8 mouse cellular contexts compared by ENCODE assay signal in the genomic region with DNA sequence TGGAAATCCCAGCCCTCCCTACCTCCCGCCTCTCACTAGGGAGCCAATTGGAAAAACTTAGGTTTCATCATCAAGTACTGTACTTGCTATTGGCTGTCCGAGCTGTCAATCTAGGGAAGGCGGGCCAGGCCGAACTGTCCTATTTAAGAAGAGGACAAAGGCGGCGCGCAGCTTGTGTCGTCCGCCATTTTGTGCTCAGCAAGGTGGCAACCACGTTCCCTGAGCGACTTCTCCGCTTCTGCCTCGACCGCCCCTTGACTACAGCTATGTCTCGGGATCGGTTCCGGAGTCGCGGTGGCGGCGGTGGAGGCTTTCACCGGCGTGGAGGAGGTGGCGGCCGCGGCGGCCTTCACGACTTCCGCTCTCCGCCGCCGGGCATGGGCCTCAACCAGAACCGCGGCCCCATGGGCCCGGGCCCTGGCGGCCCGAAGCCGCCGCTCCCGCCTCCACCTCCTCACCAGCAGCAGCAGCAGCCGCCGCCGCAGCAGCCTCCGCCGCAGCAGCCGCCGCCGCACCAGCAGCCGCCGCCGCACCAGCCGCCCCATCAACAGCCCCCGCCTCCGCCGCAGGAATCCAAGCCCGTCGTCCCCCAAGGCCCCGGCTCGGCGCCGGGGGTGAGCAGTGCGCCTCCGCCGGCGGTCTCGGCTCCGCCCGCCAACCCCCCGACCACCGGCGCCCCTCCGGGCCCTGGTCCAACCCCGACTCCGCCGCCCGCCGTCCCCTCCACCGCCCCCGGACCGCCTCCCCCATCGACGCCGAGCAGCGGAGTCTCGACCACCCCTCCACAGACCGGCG. TPM values are rescaled to one million over a fixed set of nuclear protein-coding genes. Genes with fewer than 3 reads are reported as not detected.
A peak's percentile ranks its signal among the peaks of the same experiment; 100 is the strongest.
DNase-seq lines count a peak whose midpoint lies in the region; ATAC-seq and TF ChIP-seq lines count a peak whose summit lies in the region.

Gene Sfpq, plus strand, starts transcription at position 174 of the 795 bp plus-strand sequence.

- peak; percentile 100 for DNase-seq in 416B (ENCODE audit: low read depth)
- DNase-seq in heart, adult 8-10 months (ENCODE audit: low spot score) = peak; percentile 100
- peak; percentile 100 for DNase-seq in kidney, adult 9 months
- DNase-seq in limb, embryonic 14.5 days (ENCODE audit: low spot score) = peak; percentile 99
- DNase-seq in midbrain, postnatal 0 days (ENCODE audit: low spot score) = peak; percentile 99
- DNase-seq in spleen, postnatal 14 days (ENCODE audit: low spot score in 2 of 2) = peak; percentile 98 to 100

- peak within 1 kb of the TSS; percentile 99 for H3K4me3 ChIP-seq in bone marrow, adult 2 months (replicated peaks; ENCODE audit: control insufficient read depth, low read depth, low read length)
- peak within 1 kb of the TSS; percentile 74 for H3K4me3 ChIP-seq in embryonic facial prominence, embryonic 15.5 days (replicated peaks)
- peak within 1 kb of the TSS; percentile 100 for H3K4me3 ChIP-seq in limb, embryonic 14.5 days (replicated peaks; ENCODE audit: low read length)
- peak within 1 kb of the TSS; percentile 97 for H3K4me3 ChIP-seq in midbrain, postnatal 0 days (ENCODE audit: low read depth, low read length)

- H3K9ac ChIP-seq in embryonic facial prominence, embryonic 15.5 days = peak within 1 kb of the TSS; percentile 99
- peak within 1 kb of the TSS; percentile 100 for H3K9ac ChIP-seq in limb, embryonic 14.5 days (ENCODE audit: low read depth, low read length, severe bottlenecking)
- H3K9ac ChIP-seq in midbrain, postnatal 0 days (replicated peaks; ENCODE audit: low read length, poor library complexity, severe bottlenecking) = peak within 1 kb of the TSS; percentile 100

- H3K9me3 ChIP-seq in embryonic facial prominence, embryonic 15.5 days (replicated peaks) = no peaks in the 10 kb centered on the region
- no peaks in the 10 kb centered on the region for H3K9me3 ChIP-seq in limb, embryonic 14.5 days (ENCODE audit: control insufficient read depth, low read length)
- no peaks in the 10 kb centered on the region for H3K9me3 ChIP-seq in midbrain, postnatal 0 days (ENCODE audit: low read length)

- under 1% methylated on average over 67 of the region's 87 CpGs for WGBS in bone marrow, adult 2 months
- under 1% methylated on average over 83 of the region's 87 CpGs for WGBS in embryonic facial prominence, embryonic 15.5 days
- WGBS in limb, embryonic 14.5 days = under 1% methylated on average over 51 of the region's 87 CpGs
- WGBS in midbrain, postnatal 0 days = under 1% methylated on average over 67 of the region's 87 CpGs

- no peaks in the 10 kb centered on the region for H3K27me3 ChIP-seq in embryonic facial prominence, embryonic 15.5 days
- H3K27me3 ChIP-seq in limb, embryonic 14.5 days (ENCODE audit: control insufficient read depth, insufficient read depth, low read length) = no peaks in the 10 kb centered on the region
- no peaks in the 10 kb centered on the region for H3K27me3 ChIP-seq in midbrain, postnatal 0 days (ENCODE audit: insufficient read depth, low read length)

- H3K4me1 ChIP-seq in bone marrow, adult 2 months (ENCODE audit: control insufficient read depth, insufficient read depth, low read length) = no peaks in the 10 kb centered on the region
- peaks cover 24% of the 10 kb centered on the region for H3K4me1 ChIP-seq in embryonic facial prominence, embryonic 15.5 days
- peaks cover 17% of the 10 kb centered on the region for H3K4me1 ChIP-seq in limb, embryonic 14.5 days (ENCODE audit: control insufficient read depth, insufficient read depth, low read length)
- H3K4me1 ChIP-seq in midbrain, postnatal 0 days (ENCODE audit: insufficient read depth, low read length) = peaks cover 3% of the 10 kb centered on the region; the same call in 1 of the 2 replicates

- peak within 1 kb of the TSS; percentile 76 for H3K4me2 ChIP-seq in embryonic facial prominence, embryonic 15.5 days (replicated peaks)
- H3K4me2 ChIP-seq in limb, embryonic 14.5 days (replicated peaks; ENCODE audit: low read depth, low read length, severe bottlenecking) = peak within 1 kb of the TSS; percentile 88
- peak within 1 kb of the TSS; percentile 88 for H3K4me2 ChIP-seq in midbrain, postnatal 0 days (ENCODE audit: low read depth, low read length, poor library complexity, severe bottlenecking)

- TF ChIP-seq POLR2A in bone marrow, adult 2 months (IDR thresholded peaks at IDR 0.05; ENCODE audit: borderline replicate concordance, control insufficient read depth, low read depth, low read length) = peak; percentile 98
- TF ChIP-seq POLR2A in limb, embryonic 14.5 days (IDR thresholded peaks at IDR 0.05; ENCODE audit: borderline replicate concordance, extremely low read depth, insufficient read depth, insufficient read length) = peak; percentile 96; the same call in 1 of the 2 replicates

- H3K36me3 ChIP-seq in embryonic facial prominence, embryonic 15.5 days = peaks cover 25% of the 10 kb centered on the region
- H3K36me3 ChIP-seq in limb, embryonic 14.5 days (ENCODE audit: control insufficient read depth, insufficient read depth, low read length) = peaks cover 42% of the 10 kb centered on the region
- peaks cover under 1% of the 10 kb centered on the region; the same call in 1 of the 2 replicates for H3K36me3 ChIP-seq in midbrain, postnatal 0 days (ENCODE audit: insufficient read depth, low read length)

- H3K27ac ChIP-seq in bone marrow, adult 2 months (ENCODE audit: control insufficient read depth, insufficient read depth, low read depth, low read length, poor library complexity) = peak within 1 kb of the TSS; percentile 98
- peak within 1 kb of the TSS; percentile 99 for H3K27ac ChIP-seq in embryonic facial prominence, embryonic 15.5 days (replicated peaks)
- H3K27ac ChIP-seq in limb, embryonic 14.5 days (replicated peaks; ENCODE audit: low read depth, low read length) = peak within 1 kb of the TSS; percentile 99
- H3K27ac ChIP-seq in midbrain, postnatal 0 days (ENCODE audit: low read depth, low read length) = peak within 1 kb of the TSS; percentile 98

- TF ChIP-seq CTCF in bone marrow, adult 2 months (IDR thresholded peaks at IDR 0.05; ENCODE audit: control insufficient read depth, insufficient read depth, low read length) = no peak
- no peak for TF ChIP-seq CTCF in midbrain, postnatal 0 days (IDR thresholded peaks at IDR 0.05)

- ATAC-seq in embryonic facial prominence, embryonic 15.5 days (ENCODE audit: insufficient number of reproducible peaks, low FRiP score, low TSS enrichment, low read depth) = peak; percentile 97
- peak; percentile 97 for ATAC-seq in limb, embryonic 14.5 days (ENCODE audit: low FRiP score, low read depth)
- peak; percentile 96 for ATAC-seq in midbrain, postnatal 0 days (ENCODE audit: low FRiP score)

RNA-seq across cellular contexts. Expression of gene Sfpq, which starts in this region (rescaled TPM):
- polyA plus RNA-seq in bone marrow, adult 2 months (2011; ENCODE audit: insufficient read depth, insufficient read length, low replicate concordance, missing spikeins) = 379 and 425 TPM in 2 replicates
- 76.4 and 82.6 TPM in 2 replicates for polyA plus RNA-seq in embryonic facial prominence, embryonic 15.5 days (2015; fragmentation: Nextera tagmentation; extraction: Ambion mirVana)
- 10 to 100 TPM; 60.3 to 71.5 (median 62.8) TPM for total RNA-seq in heart, adult 8-10 months (2022)
- 192 and 272 TPM in 2 replicates for polyA plus RNA-seq in limb, embryonic 14.5 days (2012; rRNA removed)
- polyA plus RNA-seq in limb, embryonic 14.5 days (2014; fragmentation: Nextera tagmentation; extraction: Ambion mirVana) = 106 and 122 TPM in 2 replicates
- total RNA-seq in midbrain, postnatal 0 days (2014; rRNA removed) = 157 and 229 TPM in 2 replicates
- polyA plus RNA-seq in midbrain, postnatal 0 days (2015; fragmentation: Nextera tagmentation; extraction: Ambion mirVana) = 47.5 and 63.2 TPM in 2 replicates

Comparison
In these comparisons a context has a peak if more than half of its experiments do, and no peak if none do; other contexts are left out.
1. Peak in every context shown above with its lines: DNase-seq, ATAC-seq, H3K4me3 ChIP-seq and H3K27ac ChIP-seq.